ENCODE assay signal across 7 mouse cellular contexts in genomic region chr7:100123486-100123885, GRCm38 (mm10). TPM values are rescaled to one million over a fixed set of nuclear protein-coding genes. Genes with fewer than 3 reads are reported as not detected.
DNase-seq lines count a peak whose midpoint lies in the region; TF ChIP-seq lines count a peak whose summit lies in the region.

No protein-coding gene starts in this region.

- H3K27ac ChIP-seq in layer of hippocampus, adult 2 months: no peak overlapping the region
- H3K27ac ChIP-seq in ES-E14 (ENCODE audit: insufficient read depth, low read depth, low read length, poor library complexity, severe bottlenecking): no peak overlapping the region
- no peak overlapping the region for H3K27ac ChIP-seq in embryonic fibroblast, embryonic 13.5 days (ENCODE audit: insufficient read depth, low read length)

- in situ Hi-C loops in ES-E14 (cut with MboI; ENCODE audit: low sequenced_read_pairs in 2 of 2, unreplicated experiment in 2 of 2): no loop called here

- peak; percentile 63 for TF ChIP-seq CTCF in layer of hippocampus, adult 2 months (conservative IDR thresholded peaks at IDR 0.05)
- TF ChIP-seq CTCF in embryonic fibroblast, embryonic 13.5 days (IDR thresholded peaks at IDR 0.05; ENCODE audit: borderline replicate concordance, insufficient read depth, low read length): peak; percentile 61; the same call in 1 of the 2 replicates

- no peak overlapping the region for H3K9ac ChIP-seq in ES-E14 (ENCODE audit: insufficient read depth, low read depth, low read length, poor library complexity, severe bottlenecking)

- no peak overlapping the region for H3K4me3 ChIP-seq in layer of hippocampus, adult 2 months
- H3K4me3 ChIP-seq in ES-E14 (ENCODE audit: insufficient read depth in 1 of 2, low read depth in 1 of 2, low read length in 2 of 2, poor library complexity in 1 of 2, severe bottlenecking in 1 of 2): no peak overlapping the region
- H3K4me3 ChIP-seq in embryonic fibroblast, embryonic 13.5 days (ENCODE audit: insufficient read depth, low read length): no peak overlapping the region

- TF ChIP-seq POLR2A in embryonic fibroblast, embryonic 13.5 days (IDR thresholded peaks at IDR 0.05; ENCODE audit: low read depth, low read length): no peak

- no peaks in the 10 kb centered on the region for H3K9me3 ChIP-seq in ES-E14 (ENCODE audit: control insufficient read depth, insufficient read depth, low read depth, low read length)

- H3K36me3 ChIP-seq in ES-E14 (ENCODE audit: control insufficient read depth, insufficient read depth, low read length, poor library complexity, severe bottlenecking): no peaks in the 10 kb centered on the region

- DNase-seq in layer of hippocampus, adult 2 months (ENCODE audit: low spot score in 2 of 2): no peak
- DNase-seq in layer of hippocampus, adult 8-10 months (ENCODE audit: low spot score in 2 of 2): no peak
- DNase-seq in ES-E14 (ENCODE audit: low read depth, low spot score): peak; percentile 44
- peak; percentile 24 for DNase-seq in WW6 (ENCODE audit: low read depth, low spot score)
- DNase-seq in monocyte, adult 2 months (ENCODE audit: low read depth in 1 of 2, low spot score in 2 of 2): peak; percentile 19 to 50
- DNase-seq in gastrocnemius, postnatal 25 days: no peak

- peaks cover 2 to 3% of the 10 kb centered on the region in 2 experiments; a peak in 1 of 4 replicates for H3K4me1 ChIP-seq in ES-E14 (ENCODE audit: control insufficient read depth in 2 of 2, insufficient read depth in 2 of 2, low read length in 2 of 2, poor library complexity in 1 of 2)
- no peaks in the 10 kb centered on the region for H3K4me1 ChIP-seq in embryonic fibroblast, embryonic 13.5 days (ENCODE audit: control insufficient read depth, insufficient read depth, low read length)

TF ChIP-seq in ES-E14, 5 proteins besides CTCF, POLR2A, EP300 and RAD21:
- TF ChIP-seq MAFK (IDR thresholded peaks at IDR 0.05; ENCODE audit: insufficient read depth, low read depth, low read length) (no peak), CHD2 (IDR thresholded peaks at IDR 0.05; ENCODE audit: low read depth, low read length) (no peak), ZNF384 (IDR thresholded peaks at IDR 0.05; ENCODE audit: low read depth, low read length) (no peak), HCFC1 (IDR thresholded peaks at IDR 0.05; ENCODE audit: borderline replicate concordance, insufficient read depth, low read length) (no peak), ZC3H11A (IDR thresholded peaks at IDR 0.05; ENCODE audit: borderline replicate concordance, low read depth, low read length) (no peak)

RNA-seq across cellular contexts. Expression of gene Pold3, which starts 2.1 kb away (rescaled TPM):
- 10 to 100 TPM; 37.0 to 37.4 TPM for total RNA-seq in layer of hippocampus, adult 2 months (2021)
- total RNA-seq in layer of hippocampus, adult 8-10 months (2022): 10 to 100 TPM; 33.8 to 35.1 (median 34.8) TPM
- 42.5 and 51.4 TPM in 2 replicates for total RNA-seq in ES-E14 (2012; rRNA removed)
- polyA plus RNA-seq in embryonic fibroblast, embryonic 13.5 days (2011; ENCODE audit: insufficient read length, low read depth, missing spikeins): 19.6 and 25.6 TPM in 2 replicates
- 1 to 10 TPM; 5.1 to 5.3 TPM for total RNA-seq in gastrocnemius, postnatal 25 days (2021)

RNA-seq across cellular contexts. Expression of gene Lipt2, which starts 35.6 kb away (rescaled TPM):
- total RNA-seq in layer of hippocampus, adult 2 months (2021): 1 to 10 TPM; 3.9 to 5.4 TPM
- 1 to 10 TPM; 3.3 to 5.2 (median 3.9) TPM for total RNA-seq in layer of hippocampus, adult 8-10 months (2022)
- total RNA-seq in ES-E14 (2012; rRNA removed): 3.8 and 6.2 TPM in 2 replicates
- 4.2 and 4.7 TPM in 2 replicates for polyA plus RNA-seq in embryonic fibroblast, embryonic 13.5 days (2011; ENCODE audit: insufficient read length, low read depth, missing spikeins)
- total RNA-seq in gastrocnemius, postnatal 25 days (2021): 1 to 10 TPM; 4.1 to 4.2 TPM

RNA-seq across cellular contexts. Expression of gene Kcne3, which starts 52.8 kb away (rescaled TPM):
- 1 to 10 TPM in 1 of 2 experiments, under 1 TPM in 1; 0.54 to 1.2 TPM for total RNA-seq in layer of hippocampus, adult 2 months (2021)
- 1 to 10 TPM in 1 of 4 experiments, under 1 TPM in 1, not detected in 2; 0.45 to 1.3 TPM for total RNA-seq in layer of hippocampus, adult 8-10 months (2022)
- total RNA-seq in ES-E14 (2012; rRNA removed): not detected in 2 replicates
- not detected in 2 replicates for polyA plus RNA-seq in embryonic fibroblast, embryonic 13.5 days (2011; ENCODE audit: insufficient read length, low read depth, missing spikeins)
- under 1 TPM in 1 of 2 experiments, not detected in 1; 0.70 TPM for total RNA-seq in gastrocnemius, postnatal 25 days (2021)

Comparison
In these comparisons a context has a peak if more than half of its experiments do, and no peak if none do; other contexts are left out.
1. DNase-seq: peak in ES-E14 (single experiment), WW6 (single experiment) and monocyte, adult 2 months (2 of 2); none in layer of hippocampus, adult 2 months (0 of 2), layer of hippocampus, adult 8-10 months (0 of 2) and gastrocnemius, postnatal 25 days (single experiment).